Mouse (Mus musculus): Measurements from ENCODE around the gene Kdm5a. TPM values are rescaled to one million over a fixed set of nuclear protein-coding genes. Genes with fewer than 3 reads are reported as not detected.

Kdm5a gene
- total and polyA plus RNA-seq, 3 experiments: 32.3 to 137 (median 87.3) TPM

GRCm38 (mm10) chr6:120466609-120467329 is 102.8 kb downstream of the Kdm5a start:
- no peaks in the 10 kb centered on the region for H3K9me3 ChIP-seq (replicated peaks)
- H3K36me3 ChIP-seq (replicated peaks): peaks cover 26% of the 10 kb centered on the region
- H3K27me3 ChIP-seq (ENCODE audit: insufficient read depth, low read length): peaks cover 3% of the 10 kb centered on the region; the same call in 1 of the 2 replicates
- ATAC-seq (ENCODE audit: extremely low read depth, insufficient number of reproducible peaks, low FRiP score, poor library complexity, severe bottlenecking) (peak; percentile 55), DNase-seq (ENCODE audit: low spot score) (peak; percentile 53)
- TF ChIP-seq GATA2 (IDR thresholded peaks at IDR 0.05; ENCODE audit: borderline replicate concordance, low read depth, low read length) (no peak), POLR2AphosphoS5 (IDR thresholded peaks at IDR 0.05; ENCODE audit: insufficient replicate concordance, low read depth, low read length) (no peak), TAL1 (conservative IDR thresholded peaks at IDR 0.05; ENCODE audit: low read depth, low read length) (no peak), CTCF (IDR thresholded peaks at IDR 0.05; ENCODE audit: low read depth, low read length) (no peak), GATA1 (IDR thresholded peaks at IDR 0.05; ENCODE audit: borderline replicate concordance, low read length) (no peak)
- H3K4me1 ChIP-seq (ENCODE audit: insufficient read depth, low read depth, low read length): peaks cover 61% of the 10 kb centered on the region
- peak overlapping the region; percentile 36; the same call in 1 of the 2 replicates for H3K4me3 ChIP-seq (ENCODE audit: low read depth, low read length)

GRCm38 (mm10) chr6:120468259-120468658 is 104.3 kb downstream of the Kdm5a start:
- Histone ChIP-seq H3K27me3 (ENCODE audit: insufficient read depth, low read length) (no peaks in the 10 kb centered on the region), H3K9me3 (replicated peaks) (no peaks in the 10 kb centered on the region), H3K36me3 (replicated peaks) (peaks cover 39% of the 10 kb centered on the region), H3K4me3 (ENCODE audit: low read depth, low read length) (no peak overlapping the region), H3K4me1 (ENCODE audit: insufficient read depth, low read depth, low read length) (peaks cover 60% of the 10 kb centered on the region)
- no peak for TF ChIP-seq CTCF (IDR thresholded peaks at IDR 0.05; ENCODE audit: low read depth, low read length)
- TF ChIP-seq TAL1 (conservative IDR thresholded peaks at IDR 0.05; ENCODE audit: low read depth, low read length): no peak
- TF ChIP-seq GATA2 (IDR thresholded peaks at IDR 0.05; ENCODE audit: borderline replicate concordance, low read depth, low read length): no peak
- TF ChIP-seq POLR2AphosphoS5 (IDR thresholded peaks at IDR 0.05; ENCODE audit: insufficient replicate concordance, low read depth, low read length): no peak
- no peak for TF ChIP-seq GATA1 (IDR thresholded peaks at IDR 0.05; ENCODE audit: borderline replicate concordance, low read length)
- DNase-seq (ENCODE audit: low spot score) (no peak), ATAC-seq (ENCODE audit: extremely low read depth, insufficient number of reproducible peaks, low FRiP score, poor library complexity, severe bottlenecking) (no peak)

GRCm38 (mm10) chr6:120469268-120469667 is 105.3 kb downstream of the Kdm5a start:
- ATAC-seq (ENCODE audit: extremely low read depth, insufficient number of reproducible peaks, low FRiP score, poor library complexity, severe bottlenecking) (no peak), DNase-seq (ENCODE audit: low spot score) (no peak)
- Histone ChIP-seq H3K9me3 (replicated peaks) (no peaks in the 10 kb centered on the region), H3K4me1 (ENCODE audit: insufficient read depth, low read depth, low read length) (peaks cover 55% of the 10 kb centered on the region), H3K27me3 (ENCODE audit: insufficient read depth, low read length) (no peaks in the 10 kb centered on the region), H3K4me3 (ENCODE audit: low read depth, low read length) (no peak overlapping the region), H3K36me3 (replicated peaks) (peaks cover 49% of the 10 kb centered on the region)
- TF ChIP-seq POLR2AphosphoS5 (IDR thresholded peaks at IDR 0.05; ENCODE audit: insufficient replicate concordance, low read depth, low read length) (no peak), TAL1 (conservative IDR thresholded peaks at IDR 0.05; ENCODE audit: low read depth, low read length) (no peak), GATA2 (IDR thresholded peaks at IDR 0.05; ENCODE audit: borderline replicate concordance, low read depth, low read length) (no peak), GATA1 (IDR thresholded peaks at IDR 0.05; ENCODE audit: borderline replicate concordance, low read length) (no peak), CTCF (IDR thresholded peaks at IDR 0.05; ENCODE audit: low read depth, low read length) (no peak)

- Histone ChIP-seq H3K27me3 (ENCODE audit: insufficient read depth, low read length) (no peaks in the 10 kb centered on the region), H3K36me3 (replicated peaks) (peaks cover 54% of the 10 kb centered on the region), H3K9me3 (replicated peaks) (no peaks in the 10 kb centered on the region), H3K4me1 (ENCODE audit: insufficient read depth, low read depth, low read length) (peaks cover 50% of the 10 kb centered on the region), H3K4me3 (ENCODE audit: low read depth, low read length) (no peak overlapping the region)
- no peak for TF ChIP-seq CTCF (IDR thresholded peaks at IDR 0.05; ENCODE audit: low read depth, low read length)
- TF ChIP-seq GATA2 (IDR thresholded peaks at IDR 0.05; ENCODE audit: borderline replicate concordance, low read depth, low read length): no peak
- no peak for TF ChIP-seq POLR2AphosphoS5 (IDR thresholded peaks at IDR 0.05; ENCODE audit: insufficient replicate concordance, low read depth, low read length)
- no peak for TF ChIP-seq TAL1 (conservative IDR thresholded peaks at IDR 0.05; ENCODE audit: low read depth, low read length)
- TF ChIP-seq GATA1 (IDR thresholded peaks at IDR 0.05; ENCODE audit: borderline replicate concordance, low read length): no peak
- DNase-seq (ENCODE audit: low spot score): no peak
- ATAC-seq (ENCODE audit: extremely low read depth, insufficient number of reproducible peaks, low FRiP score, poor library complexity, severe bottlenecking): no peak
Measured at GRCm38 (mm10) chr6:120469770-120470169, 105.8 kb downstream of the Kdm5a start.

- H3K36me3 ChIP-seq (replicated peaks): peaks cover 58% of the 10 kb centered on the region
- no peak overlapping the region for H3K4me3 ChIP-seq (ENCODE audit: low read depth, low read length)
- H3K9me3 ChIP-seq (replicated peaks): no peaks in the 10 kb centered on the region
- no peaks in the 10 kb centered on the region for H3K27me3 ChIP-seq (ENCODE audit: insufficient read depth, low read length)
- ATAC-seq (ENCODE audit: extremely low read depth, insufficient number of reproducible peaks, low FRiP score, poor library complexity, severe bottlenecking) (no peak), DNase-seq (ENCODE audit: low spot score) (no peak)
- no peak for TF ChIP-seq TAL1 (conservative IDR thresholded peaks at IDR 0.05; ENCODE audit: low read depth, low read length)
- TF ChIP-seq POLR2AphosphoS5 (IDR thresholded peaks at IDR 0.05; ENCODE audit: insufficient replicate concordance, low read depth, low read length): no peak
- TF ChIP-seq GATA1 (IDR thresholded peaks at IDR 0.05; ENCODE audit: borderline replicate concordance, low read length): no peak
- no peak for TF ChIP-seq GATA2 (IDR thresholded peaks at IDR 0.05; ENCODE audit: borderline replicate concordance, low read depth, low read length)
- no peak for TF ChIP-seq CTCF (IDR thresholded peaks at IDR 0.05; ENCODE audit: low read depth, low read length)
- H3K4me1 ChIP-seq (ENCODE audit: insufficient read depth, low read depth, low read length): peaks cover 42% of the 10 kb centered on the region
Measured at GRCm38 (mm10) chr6:120470666-120471065, 106.7 kb downstream of the Kdm5a start.

- TF ChIP-seq GATA2 (IDR thresholded peaks at IDR 0.05; ENCODE audit: borderline replicate concordance, low read depth, low read length) (no peak), GATA1 (IDR thresholded peaks at IDR 0.05; ENCODE audit: borderline replicate concordance, low read length) (no peak), CTCF (IDR thresholded peaks at IDR 0.05; ENCODE audit: low read depth, low read length) (no peak), TAL1 (conservative IDR thresholded peaks at IDR 0.05; ENCODE audit: low read depth, low read length) (no peak), POLR2AphosphoS5 (IDR thresholded peaks at IDR 0.05; ENCODE audit: insufficient replicate concordance, low read depth, low read length) (no peak)
Measured at GRCm38 (mm10) chr6:120471991-120472441, 108.1 kb downstream of the Kdm5a start.

More at GRCm38 (mm10) chr6:120471991-120472441, 108.1 kb downstream of the Kdm5a start:
- Histone ChIP-seq H3K4me1 (ENCODE audit: insufficient read depth, low read depth, low read length) (peaks cover 30% of the 10 kb centered on the region), H3K36me3 (replicated peaks) (peaks cover 66% of the 10 kb centered on the region), H3K4me3 (ENCODE audit: low read depth, low read length) (no peak overlapping the region), H3K27me3 (ENCODE audit: insufficient read depth, low read length) (no peaks in the 10 kb centered on the region), H3K9me3 (replicated peaks) (no peaks in the 10 kb centered on the region)
- ATAC-seq (ENCODE audit: extremely low read depth, insufficient number of reproducible peaks, low FRiP score, poor library complexity, severe bottlenecking) (no peak), DNase-seq (ENCODE audit: low spot score) (no peak)

All from G1E (cell line).